Mouse (Mus musculus): ENCODE measurements at regions not wholly inside any gene's neighbourhood (a gene's known extent, or its start where the extent isn't known, plus 50 kb on each side); places are given as distances from the start of the nearest gene placed in this dataset.

GRCm38 (mm10) chr4:91135327-91135726 is 265.3 kb downstream of the Elavl2 start:
- Histone ChIP-seq H3K4me3 (ENCODE audit: insufficient read depth in 1 of 2, low read depth in 2 of 2, low read length in 2 of 2) (no peak overlapping the region), H3K27ac (no peak overlapping the region), H3K27me3 (ENCODE audit: control insufficient read depth, insufficient read depth, low read length) (no peaks in the 10 kb centered on the region), H3K9ac (replicated peaks) (no peak overlapping the region), H3K9me3 (ENCODE audit: control insufficient read depth, low read length) (no peaks in the 10 kb centered on the region), H3K4me1 (replicated peaks; ENCODE audit: control insufficient read depth in 2 of 2, insufficient read depth in 2 of 2, low read length in 1 of 2) (no peaks in the 10 kb centered on the region), H3K36me3 (replicated peaks; ENCODE audit: control insufficient read depth, insufficient read depth, low read depth) (no peaks in the 10 kb centered on the region), H3K4me2 (ENCODE audit: low read depth) (no peak overlapping the region)
- 46% methylated on average over 3 of the region's 3 CpGs for WGBS (ENCODE audit: insufficient replicate concordance)
- TF ChIP-seq EP300 (IDR thresholded peaks at IDR 0.05; ENCODE audit: low read depth) (no peak), CTCF (IDR thresholded peaks at IDR 0.05; ENCODE audit: low read depth) (no peak)
- DNase-seq (ENCODE audit: low read depth in 3 of 3, low spot score in 3 of 3), result no peak
- no peak for ATAC-seq (ENCODE audit: insufficient read depth)

- no peak for ATAC-seq (ENCODE audit: insufficient read depth)
- no peaks in the 10 kb centered on the region for H3K36me3 ChIP-seq (replicated peaks; ENCODE audit: control insufficient read depth, insufficient read depth, low read depth)
- TF ChIP-seq CTCF (IDR thresholded peaks at IDR 0.05; ENCODE audit: low read depth) (no peak), EP300 (IDR thresholded peaks at IDR 0.05; ENCODE audit: low read depth) (no peak)
- no peak overlapping the region for H3K4me2 ChIP-seq (ENCODE audit: low read depth)
- H3K9me3 ChIP-seq (ENCODE audit: control insufficient read depth, low read length), result no peaks in the 10 kb centered on the region
- WGBS (ENCODE audit: insufficient replicate concordance), result 52% methylated on average over 7 of the region's 7 CpGs
- no peak overlapping the region for H3K4me3 ChIP-seq (ENCODE audit: insufficient read depth in 1 of 2, low read depth in 2 of 2, low read length in 2 of 2)
- no peak overlapping the region for H3K27ac ChIP-seq
- no peak for DNase-seq (ENCODE audit: low read depth in 3 of 3, low spot score in 3 of 3)
- H3K4me1 ChIP-seq (replicated peaks; ENCODE audit: control insufficient read depth in 2 of 2, insufficient read depth in 2 of 2, low read length in 1 of 2), result no peaks in the 10 kb centered on the region
- H3K27me3 ChIP-seq (ENCODE audit: control insufficient read depth, insufficient read depth, low read length), result no peaks in the 10 kb centered on the region
- H3K9ac ChIP-seq (replicated peaks), result no peak overlapping the region
Measured at GRCm38 (mm10) chr4:91132266-91132665, 268.3 kb downstream of the Elavl2 start.

DNA sequence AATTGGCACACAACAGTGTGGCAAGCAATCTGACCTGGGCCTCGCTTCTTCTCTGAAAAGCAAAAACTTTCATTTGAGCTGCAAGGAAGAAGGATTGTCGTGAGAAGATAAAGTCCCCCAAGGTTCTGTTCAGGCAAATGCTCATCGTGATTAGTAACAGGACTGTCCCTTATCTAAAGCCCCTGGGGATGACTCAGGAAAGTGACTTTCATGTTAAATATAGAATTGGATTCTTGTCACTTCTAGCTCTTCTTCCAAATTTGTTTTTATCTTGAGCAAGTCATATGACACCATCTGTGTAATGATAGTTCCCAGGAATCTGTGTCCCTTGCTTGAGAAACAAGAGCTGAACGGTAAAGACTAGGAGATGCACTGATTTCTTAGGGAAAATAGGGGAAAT is 280.3 kb downstream of the Elavl2 start:
- Histone ChIP-seq H3K4me1 (replicated peaks; ENCODE audit: control insufficient read depth in 2 of 2, insufficient read depth in 2 of 2, low read length in 1 of 2) (no peaks in the 10 kb centered on the region), H3K27ac (no peak overlapping the region), H3K9ac (replicated peaks) (no peak overlapping the region), H3K4me2 (ENCODE audit: low read depth) (no peak overlapping the region), H3K9me3 (ENCODE audit: control insufficient read depth, low read length) (no peaks in the 10 kb centered on the region), H3K36me3 (replicated peaks; ENCODE audit: control insufficient read depth, insufficient read depth, low read depth) (no peaks in the 10 kb centered on the region), H3K27me3 (ENCODE audit: control insufficient read depth, insufficient read depth, low read length) (no peaks in the 10 kb centered on the region), H3K4me3 (ENCODE audit: insufficient read depth in 1 of 2, low read depth in 2 of 2, low read length in 2 of 2) (no peak overlapping the region)
- WGBS (ENCODE audit: insufficient replicate concordance), result 27% methylated on average over 4 of the region's 4 CpGs
- no peak for ATAC-seq (ENCODE audit: insufficient read depth)
- DNase-seq (ENCODE audit: low read depth in 3 of 3, low spot score in 3 of 3), result no peak
- TF ChIP-seq EP300 (IDR thresholded peaks at IDR 0.05; ENCODE audit: low read depth) (no peak), CTCF (IDR thresholded peaks at IDR 0.05; ENCODE audit: low read depth) (no peak)

GRCm38 (mm10) chr4:91116807-91117609 is 283.6 kb downstream of the Elavl2 start:
- H3K9ac ChIP-seq (replicated peaks), result no peak overlapping the region
- ATAC-seq (ENCODE audit: insufficient read depth) (no peak), DNase-seq (ENCODE audit: low read depth in 3 of 3, low spot score in 3 of 3) (no peak)
- no peak overlapping the region for H3K4me2 ChIP-seq (ENCODE audit: low read depth)
- no peaks in the 10 kb centered on the region for H3K36me3 ChIP-seq (replicated peaks; ENCODE audit: control insufficient read depth, insufficient read depth, low read depth)
- H3K4me3 ChIP-seq (ENCODE audit: insufficient read depth in 1 of 2, low read depth in 2 of 2, low read length in 2 of 2), result no peak overlapping the region
- H3K27me3 ChIP-seq (ENCODE audit: control insufficient read depth, insufficient read depth, low read length), result no peaks in the 10 kb centered on the region
- H3K4me1 ChIP-seq (replicated peaks; ENCODE audit: control insufficient read depth in 2 of 2, insufficient read depth in 2 of 2, low read length in 1 of 2), result no peaks in the 10 kb centered on the region
- TF ChIP-seq CTCF (IDR thresholded peaks at IDR 0.05; ENCODE audit: low read depth), result no peak
- no peak for TF ChIP-seq EP300 (IDR thresholded peaks at IDR 0.05; ENCODE audit: low read depth)
- 35% methylated on average over 5 of the region's 5 CpGs for WGBS (ENCODE audit: insufficient replicate concordance)
- H3K9me3 ChIP-seq (ENCODE audit: control insufficient read depth, low read length), result no peaks in the 10 kb centered on the region
- no peak overlapping the region for H3K27ac ChIP-seq

GRCm38 (mm10) chr4:91111684-91112681 is 288.6 kb downstream of the Elavl2 start:
- WGBS (ENCODE audit: insufficient replicate concordance), result 66% methylated on average over 11 of the region's 11 CpGs
- H3K9me3 ChIP-seq (ENCODE audit: control insufficient read depth, low read length), result no peaks in the 10 kb centered on the region
- H3K27me3 ChIP-seq (ENCODE audit: control insufficient read depth, insufficient read depth, low read length), result no peaks in the 10 kb centered on the region
- H3K4me2 ChIP-seq (ENCODE audit: low read depth), result no peak overlapping the region
- TF ChIP-seq CTCF (IDR thresholded peaks at IDR 0.05; ENCODE audit: low read depth) (no peak), EP300 (IDR thresholded peaks at IDR 0.05; ENCODE audit: low read depth) (no peak)
- H3K4me3 ChIP-seq (ENCODE audit: insufficient read depth in 1 of 2, low read depth in 2 of 2, low read length in 2 of 2), result no peak overlapping the region
- no peaks in the 10 kb centered on the region for H3K36me3 ChIP-seq (replicated peaks; ENCODE audit: control insufficient read depth, insufficient read depth, low read depth)
- ATAC-seq (ENCODE audit: insufficient read depth), result no peak
- DNase-seq (ENCODE audit: low read depth in 3 of 3, low spot score in 3 of 3), result no peak
- no peak overlapping the region for H3K9ac ChIP-seq (replicated peaks)
- H3K27ac ChIP-seq, result no peak overlapping the region
- H3K4me1 ChIP-seq (replicated peaks; ENCODE audit: control insufficient read depth in 2 of 2, insufficient read depth in 2 of 2, low read length in 1 of 2), result no peaks in the 10 kb centered on the region

All from liver, embryonic 14.5 days (tissue).